Mouse (Mus musculus) neural tube, embryonic 13.5 days (tissue): ENCODE results near the gene Sod2. TPM values are rescaled to one million over a fixed set of nuclear protein-coding genes. Genes with fewer than 3 reads are reported as not detected.
"Not testable (repeated sequence)": the region's sequence is repeated elsewhere in the genome, so short reads cannot be mapped to it uniquely, and the experiment has no call there.

ENCODE experiments used
- ATAC-seq: fragments of 200-750 bp; cut with Nextera tagmentation; 2 replicates; pipeline ENCODE4 v1.8.0; 2017; ENCODE audit warnings: low read depth, mild to moderate bottlenecking, moderate TSS enrichment, moderate library complexity
- H3K27ac ChIP-seq: fragments of 300-500 bp; sonication (generic); replicated peaks from 2 replicates; pipeline ENCODE4 v1.5.1; 2015; ENCODE audit warnings: moderate library complexity, mild to moderate bottlenecking, inconsistent platforms
- H3K27me3 ChIP-seq: fragments of 300-500 bp; sonication (generic); 2 replicates; pipeline ENCODE4 v1.6.1; 2015; ENCODE audit warnings: mild to moderate bottlenecking, inconsistent platforms
- H3K36me3 ChIP-seq: fragments of 300-500 bp; sonication (generic); 2 replicates; pipeline ENCODE4 v1.6.1; 2015; ENCODE audit warnings: mild to moderate bottlenecking, inconsistent platforms
- H3K4me1 ChIP-seq: fragments of 300-500 bp; sonication (generic); replicated peaks from 2 replicates; pipeline ENCODE4 v1.6.1; 2015; ENCODE audit warnings: inconsistent platforms
- H3K4me2 ChIP-seq: fragments of 300-500 bp; sonication (generic); 2 replicates; pipeline ENCODE4 v1.6.1; 2015; ENCODE audit warnings: inconsistent platforms, mild to moderate bottlenecking, moderate library complexity
- H3K4me3 ChIP-seq: fragments of 300-500 bp; sonication (generic); 2 replicates; pipeline ENCODE4 v1.5.1; 2015; ENCODE audit warnings: mild to moderate bottlenecking, inconsistent platforms
- H3K9ac ChIP-seq: fragments of 300-500 bp; sonication (generic); 2 replicates; pipeline ENCODE4 v1.6.1; 2015; ENCODE audit warnings: moderate library complexity, mild to moderate bottlenecking, inconsistent platforms
- H3K9me3 ChIP-seq: fragments of 300-500 bp; sonication (generic); 2 replicates; pipeline ENCODE4 v1.6.1; 2016; ENCODE audit warnings: inconsistent platforms
- WGBS: fragments of 180-500 bp; shearing (Covaris S2); methylation state at CpG from one replicate; pipeline ENCODE4 v1.1.7; 2015; 5-methylcytosine and 5-hydroxymethylcytosine counted together
- polyA plus RNA-seq: library from polyadenylated mRNA; unstranded; fragments of >200 nt; fragmentation: Nextera tagmentation; extraction: Ambion mirVana; gene quantifications from 2 replicates; pipeline ENCODE4 v1.2.1, GENCODE M21; 2015

Sod2 gene
- polyA plus RNA-seq = 116 and 132 TPM in 2 replicates

DNA sequence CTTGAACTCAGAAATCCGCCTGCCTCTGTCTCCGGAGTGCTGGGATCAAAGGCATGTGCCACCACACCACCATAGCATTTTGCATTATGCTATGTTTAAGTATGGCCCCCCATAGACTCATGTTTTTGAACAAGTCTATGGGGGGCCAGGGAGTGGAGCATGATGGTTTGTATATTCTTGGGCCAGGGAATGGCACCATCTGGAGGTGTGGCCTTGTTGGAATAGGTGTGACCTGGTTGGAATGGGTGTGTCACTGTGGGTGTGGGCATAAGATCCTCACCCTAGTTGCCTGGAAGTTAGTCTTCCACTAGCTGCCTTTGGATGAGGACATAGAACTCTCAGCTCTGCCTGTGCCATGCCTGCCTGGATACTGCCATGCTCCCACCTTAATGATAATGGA, at the start of gene Sod2:
Gene Sod2 (plus strand): TSS at position 301 of the 400 bp plus-strand sequence.
- ATAC-seq, H3K9me3 ChIP-seq, H3K27me3 ChIP-seq: not testable (repeated sequence)
- Histone ChIP-seq H3K4me3 (peak within 1 kb of the TSS; percentile 90), H3K27ac (peak within 1 kb of the TSS; percentile 91; the same call in 1 of the 2 replicates), H3K4me1 (peaks cover 20% of the 10 kb centered on the region), H3K36me3 (peaks cover 12% of the 10 kb centered on the region), H3K4me2 (peak within 1 kb of the TSS; percentile 89), H3K9ac (peak within 1 kb of the TSS; percentile 86)
- WGBS = 96% methylated on average over 2 of the region's 2 CpGs

DNA sequence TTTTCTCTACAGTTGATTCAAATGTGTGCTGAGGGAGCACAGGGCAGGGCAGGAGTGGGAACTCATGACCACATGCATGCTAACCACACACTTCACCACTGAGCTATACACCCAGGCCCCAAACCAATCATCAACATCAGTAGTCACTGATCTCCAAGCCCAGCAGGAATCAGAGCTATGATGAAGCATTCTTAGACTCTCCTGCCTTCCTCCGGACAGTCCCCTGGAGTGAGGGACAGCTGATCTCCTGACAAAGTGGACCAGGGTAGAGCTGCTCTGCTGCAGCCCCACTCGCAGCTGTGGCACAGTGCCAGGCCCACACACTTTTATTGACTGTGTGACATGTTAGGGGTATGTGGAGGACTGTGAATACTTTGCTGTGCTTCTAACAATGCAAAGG, 47.3 kb upstream of the Sod2 start:
- not testable (repeated sequence) for ATAC-seq, H3K27ac ChIP-seq, H3K27me3 ChIP-seq, H3K9me3 ChIP-seq
- Histone ChIP-seq H3K4me3 (peak overlapping the region; percentile 31), H3K4me1 (peaks cover 32% of the 10 kb centered on the region), H3K9ac (peak overlapping the region; percentile 55; the same call in 1 of the 2 replicates), H3K4me2 (peak overlapping the region; percentile 55), H3K36me3 (peaks cover 20% of the 10 kb centered on the region)
- WGBS = 18% methylated on average over 1 of the region's 2 CpGs

DNA sequence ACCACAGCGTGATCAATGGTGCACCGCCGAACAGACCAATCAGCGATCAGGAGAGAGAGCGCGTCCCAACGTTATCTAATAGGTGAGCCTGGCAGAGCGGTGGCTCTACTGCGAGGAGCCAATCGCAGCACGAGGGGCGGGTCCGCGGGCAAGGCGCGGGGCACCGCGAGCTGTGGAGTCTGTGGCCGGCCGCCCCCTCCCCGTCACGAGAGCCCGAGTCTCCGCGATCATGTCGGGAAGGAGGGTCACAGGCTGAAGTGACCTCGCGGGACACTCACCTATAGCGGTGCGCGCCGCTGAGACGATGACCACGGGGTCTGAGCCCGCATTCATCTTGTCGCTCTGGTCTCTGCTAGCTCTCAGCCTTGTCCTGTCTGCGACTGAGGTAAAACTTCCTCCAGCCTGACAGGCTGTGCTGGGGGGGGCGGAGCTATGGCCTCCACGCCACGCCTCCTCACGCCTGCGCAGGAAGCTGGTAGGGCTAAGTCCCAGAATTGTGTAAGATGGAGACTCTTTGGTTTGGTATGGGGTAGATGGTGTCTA, 46.2 kb upstream of the Sod2 start, which contains the start of gene Acat2:
Gene Acat2 (minus strand): TSS at position 417 of the 543 bp plus-strand sequence.
- H3K27ac ChIP-seq = peak within 1 kb of the TSS; percentile 94
- peaks cover 23% of the 10 kb centered on the region for H3K36me3 ChIP-seq
- peak within 1 kb of the TSS; percentile 73 for H3K9ac ChIP-seq
- WGBS = under 1% methylated on average over 41 of the region's 42 CpGs
- peak within 1 kb of the TSS; percentile 73 for H3K4me2 ChIP-seq
- H3K4me3 ChIP-seq = peak within 1 kb of the TSS; percentile 65
- H3K9me3 ChIP-seq = no peaks in the 10 kb centered on the region
- ATAC-seq = peak; percentile 99
- H3K4me1 ChIP-seq = peaks cover 32% of the 10 kb centered on the region
- no peaks in the 10 kb centered on the region for H3K27me3 ChIP-seq

DNA sequence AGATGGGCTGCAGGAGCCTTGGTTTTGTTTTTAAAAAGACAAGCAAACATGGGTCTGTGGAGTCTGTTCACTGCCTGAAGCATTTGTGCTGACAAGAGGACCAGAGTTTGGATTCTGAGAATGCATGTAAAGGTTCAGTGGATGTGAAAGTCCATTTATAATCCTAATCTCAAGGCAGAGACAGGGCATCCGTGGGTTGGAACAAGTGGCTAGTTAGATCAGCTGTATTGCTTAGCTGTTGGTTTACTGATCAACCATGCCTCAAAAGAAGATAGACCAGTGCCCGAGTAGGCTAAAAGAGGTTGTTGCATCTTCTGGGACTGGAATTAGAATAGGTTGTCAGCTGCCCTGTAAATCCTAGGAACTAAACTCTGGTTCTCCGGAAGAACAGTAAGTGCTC, 43.2 kb upstream of the Sod2 start:
- ATAC-seq = no peak
- H3K27ac ChIP-seq = no peak overlapping the region
- H3K4me3 ChIP-seq = no peak overlapping the region
- H3K36me3 ChIP-seq = peaks cover 32% of the 10 kb centered on the region
- 80% methylated on average over 3 of the region's 3 CpGs for WGBS
- peaks cover 16% of the 10 kb centered on the region for H3K4me1 ChIP-seq
- H3K27me3 ChIP-seq = no peaks in the 10 kb centered on the region
- no peak overlapping the region for H3K9ac ChIP-seq
- no peaks in the 10 kb centered on the region for H3K9me3 ChIP-seq
- no peak overlapping the region for H3K4me2 ChIP-seq

DNA sequence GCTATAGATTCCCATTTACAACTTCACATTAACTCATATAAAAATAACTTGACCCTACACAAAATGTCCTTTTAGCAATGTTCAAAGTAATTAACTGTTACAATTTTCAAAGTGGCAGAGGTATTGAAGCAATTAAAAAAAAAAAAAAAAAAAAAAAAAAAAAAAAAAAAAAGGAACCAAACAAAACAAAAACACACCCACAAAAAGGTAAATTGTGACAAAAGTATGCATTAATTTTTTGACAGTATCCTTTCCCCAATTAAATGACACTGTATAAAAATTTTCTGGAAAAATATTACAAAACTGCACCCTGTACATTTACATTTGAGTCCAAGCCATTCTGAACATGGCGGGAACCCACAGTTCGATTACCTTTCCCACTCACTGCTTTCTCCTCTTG, 39.5 kb upstream of the Sod2 start:
- Histone ChIP-seq H3K9me3 (no peaks in the 10 kb centered on the region), H3K4me2 (no peak overlapping the region), H3K27me3 (no peaks in the 10 kb centered on the region), H3K4me3 (no peak overlapping the region), H3K9ac (no peak overlapping the region), H3K27ac (no peak overlapping the region), H3K36me3 (peaks cover 49% of the 10 kb centered on the region), H3K4me1 (no peaks in the 10 kb centered on the region)
- 85% methylated on average over 2 of the region's 2 CpGs for WGBS
- no peak for ATAC-seq

DNA sequence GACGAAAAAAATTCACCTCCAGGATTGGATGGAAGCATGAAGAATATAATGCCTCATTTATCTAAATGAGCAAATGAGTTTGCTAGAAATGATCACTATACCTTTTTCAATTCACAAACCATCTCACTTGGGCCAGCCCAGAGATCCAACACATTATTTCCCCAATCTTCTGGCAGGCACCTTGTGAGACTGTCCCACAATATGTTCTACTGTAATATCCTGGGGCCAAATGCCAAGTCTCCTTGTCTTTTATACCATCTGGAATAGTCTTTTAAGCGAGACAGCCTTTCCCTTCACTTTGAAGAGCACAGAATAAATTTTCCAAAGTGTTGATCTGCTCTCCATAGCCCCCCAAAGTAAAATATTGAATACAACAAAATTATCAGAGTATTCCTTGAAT, 32.8 kb upstream of the Sod2 start:
- no peak overlapping the region for H3K4me2 ChIP-seq
- 84% methylated on average over 2 of the region's 2 CpGs for WGBS
- peaks cover 60% of the 10 kb centered on the region for H3K36me3 ChIP-seq
- ATAC-seq = no peak
- no peak overlapping the region for H3K27ac ChIP-seq
- no peaks in the 10 kb centered on the region for H3K9me3 ChIP-seq
- H3K9ac ChIP-seq = no peak overlapping the region
- no peak overlapping the region for H3K4me3 ChIP-seq
- H3K27me3 ChIP-seq = no peaks in the 10 kb centered on the region
- no peaks in the 10 kb centered on the region for H3K4me1 ChIP-seq

DNA sequence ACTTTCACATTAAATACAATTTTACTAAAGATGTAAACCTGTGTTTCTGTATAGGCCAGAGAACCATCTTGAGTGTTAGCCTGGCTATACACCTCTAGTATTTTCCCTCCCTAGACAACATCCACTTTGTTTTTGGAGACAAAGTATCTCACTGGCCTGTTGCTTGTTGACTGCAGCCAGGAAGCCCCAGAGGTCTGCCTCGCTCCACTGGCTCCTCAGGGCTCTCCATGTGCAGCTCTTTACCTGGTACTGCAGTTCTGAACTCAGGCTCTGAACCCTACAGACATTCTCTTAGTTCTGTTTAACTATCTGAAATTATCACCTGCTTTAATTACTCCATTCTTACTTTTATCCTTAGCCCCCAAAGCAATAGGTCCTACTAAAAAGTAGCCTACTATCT, 28.1 kb upstream of the Sod2 start:
- Histone ChIP-seq H3K36me3 (peaks cover 73% of the 10 kb centered on the region), H3K4me2 (no peak overlapping the region), H3K9ac (no peak overlapping the region), H3K4me3 (no peak overlapping the region), H3K9me3 (no peaks in the 10 kb centered on the region), H3K27ac (no peak overlapping the region), H3K4me1 (no peaks in the 10 kb centered on the region), H3K27me3 (no peaks in the 10 kb centered on the region)
- WGBS = 91% methylated on average over 1 of the region's 1 CpGs
- no peak for ATAC-seq

DNA sequence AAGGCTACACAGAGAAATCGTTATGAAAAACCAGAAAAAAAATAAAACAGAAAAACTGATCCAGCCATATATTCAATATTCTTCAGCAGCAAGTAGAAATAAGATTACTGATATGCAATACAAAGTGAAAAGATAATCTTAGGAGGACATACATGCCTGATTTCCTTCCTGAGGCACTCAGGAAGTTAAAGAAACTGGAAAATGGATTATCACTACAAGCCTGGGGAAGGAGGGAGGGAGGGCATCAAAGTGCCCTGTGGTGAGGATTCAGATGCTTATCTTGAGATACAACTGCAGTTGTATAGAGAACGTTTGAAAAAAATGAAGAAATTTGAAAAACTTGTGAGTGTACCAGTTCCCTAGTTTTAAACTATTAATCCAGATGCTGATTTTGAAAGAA, 22.7 kb upstream of the Sod2 start:
- 92% methylated on average over 2 of the region's 2 CpGs for WGBS
- Histone ChIP-seq H3K4me1 (peaks cover 5% of the 10 kb centered on the region), H3K27ac (no peak overlapping the region)

DNA sequence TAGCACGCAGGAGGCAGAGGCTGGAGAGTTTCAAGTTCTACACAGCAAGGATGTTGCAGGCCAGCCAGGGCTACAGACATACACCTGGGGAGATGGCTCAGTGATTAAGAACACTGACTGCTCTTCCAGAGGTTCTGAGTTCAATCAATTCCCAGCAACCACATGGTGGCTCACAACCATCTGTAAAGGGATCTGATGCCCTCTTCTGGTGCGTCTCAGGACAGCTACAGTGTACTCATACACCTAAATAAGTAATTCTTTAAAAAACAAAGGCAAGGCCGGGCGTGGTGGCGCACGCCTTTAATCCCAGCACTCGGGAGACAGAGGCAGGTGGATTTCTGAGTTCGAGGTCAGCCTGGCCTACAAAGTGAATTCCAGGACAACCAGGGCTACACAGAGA, 18.6 kb upstream of the Sod2 start:
- not testable (repeated sequence) for H3K4me3 ChIP-seq, H3K9me3 ChIP-seq, H3K27ac ChIP-seq, H3K9ac ChIP-seq, ATAC-seq, H3K27me3 ChIP-seq, H3K4me2 ChIP-seq
- WGBS = 95% methylated on average over 8 of the region's 8 CpGs
- peaks cover 25% of the 10 kb centered on the region for H3K36me3 ChIP-seq
- H3K4me1 ChIP-seq = peaks cover 26% of the 10 kb centered on the region

More for the DNA sequence above, 22.7 kb upstream of the Sod2 start:
- H3K27me3 ChIP-seq = no peaks in the 10 kb centered on the region
- ATAC-seq = no peak
- H3K9me3 ChIP-seq = no peaks in the 10 kb centered on the region
- H3K36me3 ChIP-seq = peaks cover 58% of the 10 kb centered on the region
- no peak overlapping the region for H3K9ac ChIP-seq
- no peak overlapping the region for H3K4me2 ChIP-seq
- H3K4me3 ChIP-seq = no peak overlapping the region

DNA sequence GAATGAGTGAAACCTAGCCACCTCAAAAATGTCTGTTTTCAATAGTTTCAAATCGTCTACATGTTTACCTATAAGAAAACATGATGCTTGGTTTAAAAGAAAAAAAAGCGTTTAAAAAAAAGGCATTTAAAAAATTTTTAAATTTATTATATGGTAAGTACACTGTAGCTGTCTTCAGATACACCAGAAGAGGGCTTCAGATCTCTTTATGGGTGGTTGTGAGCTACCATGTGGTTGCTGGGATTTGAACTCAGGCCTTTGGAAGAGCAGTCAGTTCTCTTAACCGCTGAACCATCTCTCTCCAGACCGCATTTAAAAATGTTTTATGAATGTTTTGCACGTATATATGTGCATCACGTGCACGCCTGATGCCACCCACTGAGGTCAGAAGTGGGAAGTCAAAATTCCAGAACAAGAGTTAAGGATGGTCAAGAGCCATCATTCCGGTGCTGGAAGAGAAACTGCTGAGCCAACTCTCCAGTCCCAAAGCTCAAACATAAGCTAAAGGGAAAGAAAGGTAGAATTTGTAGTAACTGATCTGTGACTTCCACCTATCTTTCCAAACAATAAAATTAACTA, 16.0 kb upstream of the Sod2 start:
- peaks cover 4% of the 10 kb centered on the region; the same call in 1 of the 2 replicates for H3K36me3 ChIP-seq
- H3K27ac ChIP-seq = peak overlapping the region; percentile 99
- H3K27me3 ChIP-seq = no peaks in the 10 kb centered on the region
- WGBS = 59% methylated on average over 8 of the region's 8 CpGs
- peaks cover 27% of the 10 kb centered on the region for H3K4me1 ChIP-seq
- no peak for ATAC-seq
- H3K9me3 ChIP-seq = no peaks in the 10 kb centered on the region
- peak overlapping the region; percentile 70 for H3K4me3 ChIP-seq
- H3K9ac ChIP-seq = peak overlapping the region; percentile 94
- peak overlapping the region; percentile 76 for H3K4me2 ChIP-seq

DNA sequence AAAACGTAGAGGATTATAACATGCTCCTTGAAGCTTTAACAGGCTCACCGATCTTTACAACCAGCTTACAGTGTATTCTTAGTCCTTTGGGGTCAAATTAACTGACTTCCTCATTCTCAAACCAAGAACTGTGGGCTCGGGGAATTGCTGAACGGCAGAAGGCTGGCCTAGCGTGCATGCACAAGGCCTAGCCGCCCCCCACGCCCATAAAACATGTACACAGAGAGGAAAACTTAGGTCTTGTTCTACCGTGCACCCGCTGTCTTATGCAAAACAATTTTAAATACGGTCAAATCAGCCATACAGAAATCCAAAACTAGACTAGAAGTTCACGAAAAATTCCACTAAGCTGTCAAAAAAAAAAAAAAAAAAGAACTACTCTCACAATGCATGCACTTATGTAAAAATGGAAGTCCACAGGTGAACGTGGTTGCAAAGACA, 15.4 kb upstream of the Sod2 start:
- 3% methylated on average over 12 of the region's 12 CpGs for WGBS
- H3K9me3 ChIP-seq = no peaks in the 10 kb centered on the region
- peaks cover 27% of the 10 kb centered on the region for H3K4me1 ChIP-seq
- H3K27me3 ChIP-seq = no peaks in the 10 kb centered on the region
- H3K36me3 ChIP-seq = peaks cover 4% of the 10 kb centered on the region; the same call in 1 of the 2 replicates
- no peak for ATAC-seq
- H3K4me2 ChIP-seq = peak overlapping the region; percentile 76
- H3K27ac ChIP-seq = peak overlapping the region; percentile 99
- H3K4me3 ChIP-seq = peak overlapping the region; percentile 70
- peak overlapping the region; percentile 94 for H3K9ac ChIP-seq

DNA sequence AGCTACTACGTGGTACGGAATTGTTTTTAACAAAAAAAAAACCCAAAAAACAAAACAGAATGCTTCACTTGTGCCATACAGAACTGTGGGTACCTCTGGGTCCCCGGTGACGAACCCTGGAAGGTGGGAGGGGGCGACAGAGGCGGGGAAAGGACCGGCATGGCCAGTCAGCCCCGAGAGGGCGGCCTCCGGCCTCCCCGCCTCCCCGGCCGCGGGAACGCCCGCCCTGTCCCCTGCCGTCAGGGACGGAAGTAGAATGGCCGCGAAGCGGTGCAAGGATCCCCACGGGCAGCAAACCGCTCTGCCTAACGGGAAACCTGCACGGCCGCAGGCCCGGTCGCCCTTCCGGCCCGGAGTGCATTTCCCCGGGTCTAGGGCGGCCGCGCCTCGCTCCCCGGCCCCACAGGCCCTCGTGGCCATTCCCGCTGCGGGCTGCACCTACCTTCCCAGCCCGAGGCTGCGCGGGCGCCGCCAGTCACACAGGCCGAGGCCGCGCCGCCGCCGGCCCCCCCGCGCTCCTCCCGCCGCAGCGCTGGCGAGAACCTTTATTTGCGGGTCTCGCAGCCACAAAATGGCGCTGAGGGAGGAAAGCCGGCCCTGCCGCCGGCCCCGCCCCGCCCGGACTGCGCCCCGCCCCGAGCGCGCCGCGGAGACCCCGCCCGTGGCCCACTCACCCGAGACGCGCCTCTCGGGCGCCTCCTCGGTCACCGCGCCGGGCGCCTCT, 14.8 kb upstream of the Sod2 start:
- no peaks in the 10 kb centered on the region for H3K27me3 ChIP-seq

More for the DNA sequence above, 14.8 kb upstream of the Sod2 start:
- Histone ChIP-seq H3K4me3 (peak overlapping the region; percentile 70), H3K9ac (peak overlapping the region; percentile 94), H3K4me2 (peak overlapping the region; percentile 76), H3K4me1 (peaks cover 27% of the 10 kb centered on the region), H3K27ac (peak overlapping the region; percentile 99), H3K9me3 (no peaks in the 10 kb centered on the region), H3K36me3 (peaks cover 4% of the 10 kb centered on the region; the same call in 1 of the 2 replicates)
- peak; percentile 91 for ATAC-seq
- 0% methylated on average over 72 of the region's 84 CpGs for WGBS
